Mouse (Mus musculus) right cerebral cortex, postnatal 36 days (tissue): Measurements from ENCODE around the gene Bfsp1.
A peak's percentile ranks its signal among the peaks of the same experiment; 100 is the strongest.

Source experiments
- DNase-seq, 2 experiments: peaks; one replicate each; pipeline ENCODE4 v3.0.0; 2022; ENCODE audit warnings: low spot score in 2 of 2, mixed read lengths in 1 of 2

Bfsp1 gene

DNA sequence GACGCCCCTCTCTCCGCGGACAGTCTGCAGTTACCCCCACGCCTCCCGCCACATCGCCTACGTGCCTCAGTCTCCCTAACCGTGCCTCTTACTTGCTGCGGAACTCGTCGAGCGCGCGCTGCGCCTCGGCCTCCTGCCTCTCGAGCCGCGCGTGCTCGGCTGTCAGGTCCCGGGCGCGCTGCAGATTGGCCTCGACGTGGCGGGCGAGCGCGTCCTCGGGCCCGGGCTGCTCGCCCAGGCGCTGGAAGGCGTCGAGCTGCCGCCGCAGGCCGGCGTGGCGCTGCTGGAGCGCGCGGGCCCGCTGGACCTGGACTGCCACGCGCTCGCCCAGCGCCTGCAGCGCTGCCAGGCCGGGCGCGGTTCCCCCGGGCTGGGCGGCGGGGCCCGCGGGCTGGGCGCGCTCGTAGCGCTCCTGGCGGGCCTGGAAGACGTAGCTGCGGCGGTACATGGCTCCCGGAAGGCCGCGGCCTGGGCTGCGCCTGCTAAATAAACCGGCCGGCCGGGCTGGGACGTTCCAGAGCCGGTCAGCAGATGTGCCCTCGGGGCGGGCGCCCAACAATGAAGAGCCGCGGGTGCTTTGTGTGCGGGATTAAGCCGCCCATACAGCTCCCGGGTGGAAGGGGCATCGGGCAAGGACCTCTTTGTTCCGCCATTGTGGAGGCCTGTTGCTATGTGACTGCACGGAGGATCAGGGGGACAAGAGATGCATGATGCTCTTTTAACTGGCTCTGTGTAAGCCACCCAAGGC, at the start of gene Bfsp1:
TSS of gene Bfsp1 (minus strand) at position 690 of the 748 bp plus-strand sequence.
- DNase-seq, result no peak

- no peak for DNase-seq
These were observed 49.2 kb upstream of the Bfsp1 start for GRCm38 (mm10) chr2:143912199-143912598.

GRCm38 (mm10) chr2:143909230-143909629, 46.3 kb upstream of the Bfsp1 start:
- no peak for DNase-seq

- no peak for DNase-seq
These were observed 41.9 kb upstream of the Bfsp1 start for GRCm38 (mm10) chr2:143904896-143905295.

DNA sequence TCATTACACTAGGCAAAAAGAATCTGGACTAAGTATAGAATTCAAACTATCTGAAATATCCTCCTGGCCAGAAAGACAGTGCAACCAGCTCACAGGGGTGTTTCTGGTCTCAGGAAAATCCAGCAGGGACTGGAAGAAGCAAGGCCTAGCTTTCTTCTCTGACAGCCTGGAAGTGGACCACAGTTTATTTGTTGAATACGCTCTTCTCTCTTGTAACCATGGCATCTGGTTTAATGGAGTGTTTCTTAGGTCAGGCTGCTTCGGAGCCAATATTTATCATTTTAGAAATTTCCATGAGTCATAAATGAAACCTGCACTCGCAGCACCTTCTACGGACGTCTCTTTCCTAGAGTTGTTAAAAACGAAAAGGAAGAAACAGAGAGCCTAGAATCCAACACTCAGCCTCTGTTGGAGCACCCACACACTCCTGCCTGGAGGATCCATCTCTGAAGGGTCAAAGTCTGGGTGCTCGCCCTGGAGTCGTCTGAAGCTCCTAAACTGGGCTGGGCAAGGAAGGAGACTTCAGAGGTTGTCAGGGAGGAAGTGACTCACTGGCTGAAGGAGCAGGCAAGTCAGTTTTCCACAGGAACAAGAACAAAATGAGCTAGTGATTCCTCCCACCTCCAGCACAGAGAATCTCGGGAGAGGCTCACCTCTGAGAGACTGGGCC, 40.5 kb upstream of the Bfsp1 start:
- DNase-seq, result no peak

- DNase-seq, result no peak
These were observed 37.9 kb upstream of the Bfsp1 start for GRCm38 (mm10) chr2:143900821-143901351.

DNA sequence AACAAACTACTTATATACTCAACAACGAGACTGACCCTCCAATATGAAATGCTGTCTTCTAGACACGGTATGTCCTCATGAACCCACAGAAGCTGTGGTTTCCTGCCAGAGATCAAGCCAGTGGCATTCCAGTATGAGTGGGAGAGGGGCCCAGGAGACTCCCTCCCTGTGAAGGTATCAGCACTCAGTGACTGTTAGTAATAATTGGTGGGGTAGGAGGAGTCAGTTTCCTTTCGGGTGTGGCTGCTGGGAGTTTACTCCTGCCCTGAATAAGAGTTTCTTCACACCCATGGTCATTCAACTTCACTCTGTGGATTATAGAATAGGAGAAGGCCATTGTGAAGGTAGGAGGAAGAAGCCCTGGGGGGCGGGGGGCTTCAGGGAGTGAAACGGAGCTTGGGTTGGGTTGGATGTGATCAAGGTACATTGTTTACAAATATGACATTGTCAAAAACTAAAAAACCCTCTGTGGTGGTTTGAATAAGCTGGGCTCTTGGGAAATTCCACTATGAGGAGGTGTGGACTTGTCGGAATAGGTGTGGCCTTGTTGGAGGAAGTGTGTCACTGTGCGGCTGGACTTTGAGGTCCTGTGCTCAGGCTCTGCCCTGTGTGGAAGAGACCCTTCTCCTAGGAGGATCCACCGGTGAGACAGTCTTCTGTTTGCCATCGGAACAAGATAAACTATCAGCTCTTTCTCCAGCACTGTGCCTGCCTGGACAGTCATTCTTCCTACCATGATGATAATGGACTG, 36.7 kb upstream of the Bfsp1 start:
- no peak for DNase-seq

DNA sequence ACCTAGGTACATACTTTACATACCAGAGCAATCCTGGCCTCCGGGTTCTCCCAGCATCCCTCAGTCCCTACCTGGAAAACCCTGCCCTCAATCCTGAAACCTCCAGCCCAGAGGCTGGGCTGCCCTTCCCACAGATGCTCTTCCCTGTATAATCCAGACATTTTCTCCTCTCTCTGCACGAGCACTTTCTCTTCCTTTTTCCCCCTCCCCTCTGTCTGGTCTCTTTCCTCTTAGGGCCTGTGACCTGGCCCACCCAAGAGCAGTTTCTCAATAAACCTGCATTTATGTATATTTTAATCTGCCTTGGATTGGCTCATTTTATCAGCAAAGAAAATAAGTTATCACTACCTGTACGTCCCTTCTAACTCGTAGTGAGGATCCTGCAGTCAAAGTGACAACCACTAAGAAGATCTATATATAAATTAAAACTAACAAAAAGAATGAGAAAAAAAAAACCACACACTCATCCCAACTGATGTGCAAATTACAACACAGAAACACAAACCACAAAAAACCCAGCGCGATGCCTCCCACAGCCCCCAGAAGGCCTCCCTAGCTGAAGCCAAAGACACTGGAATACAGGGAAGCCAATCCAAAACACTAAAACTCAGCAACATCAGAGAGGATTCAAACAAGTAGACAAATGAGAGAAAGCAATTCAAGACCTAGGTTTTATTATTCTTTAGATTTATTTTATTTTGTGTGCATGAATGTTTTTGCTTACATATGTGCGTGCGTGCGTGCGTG, 28.5 kb upstream of the Bfsp1 start:
- DNase-seq, result no peak

DNA sequence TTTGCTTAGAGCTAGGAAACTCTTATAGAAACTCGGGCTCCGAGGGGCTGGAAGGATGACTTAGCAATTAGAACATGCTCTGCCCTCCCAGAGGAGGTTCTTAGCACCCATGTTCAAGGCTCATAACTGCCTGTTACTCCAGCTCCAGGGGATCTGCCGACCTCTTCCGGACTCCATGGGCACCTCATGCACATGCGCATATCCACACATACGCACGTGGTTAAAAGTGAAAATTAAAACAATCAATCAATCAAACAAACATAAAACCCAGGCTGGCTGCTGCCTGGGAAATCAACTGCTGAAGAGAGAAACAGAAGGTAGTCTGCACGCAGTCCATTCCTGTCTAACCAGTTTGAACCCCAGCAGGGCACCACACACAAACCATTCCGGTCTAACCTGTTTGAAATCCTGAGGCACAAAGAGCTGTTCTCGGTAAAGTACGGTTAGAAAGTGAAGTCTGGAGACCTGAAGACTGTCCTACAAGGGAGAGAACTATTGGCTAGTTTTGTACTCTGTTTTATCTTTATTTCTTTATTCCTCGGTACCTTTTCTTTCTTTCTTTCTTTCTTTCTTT, 27.0 kb upstream of the Bfsp1 start:
- DNase-seq, result no peak

DNA sequence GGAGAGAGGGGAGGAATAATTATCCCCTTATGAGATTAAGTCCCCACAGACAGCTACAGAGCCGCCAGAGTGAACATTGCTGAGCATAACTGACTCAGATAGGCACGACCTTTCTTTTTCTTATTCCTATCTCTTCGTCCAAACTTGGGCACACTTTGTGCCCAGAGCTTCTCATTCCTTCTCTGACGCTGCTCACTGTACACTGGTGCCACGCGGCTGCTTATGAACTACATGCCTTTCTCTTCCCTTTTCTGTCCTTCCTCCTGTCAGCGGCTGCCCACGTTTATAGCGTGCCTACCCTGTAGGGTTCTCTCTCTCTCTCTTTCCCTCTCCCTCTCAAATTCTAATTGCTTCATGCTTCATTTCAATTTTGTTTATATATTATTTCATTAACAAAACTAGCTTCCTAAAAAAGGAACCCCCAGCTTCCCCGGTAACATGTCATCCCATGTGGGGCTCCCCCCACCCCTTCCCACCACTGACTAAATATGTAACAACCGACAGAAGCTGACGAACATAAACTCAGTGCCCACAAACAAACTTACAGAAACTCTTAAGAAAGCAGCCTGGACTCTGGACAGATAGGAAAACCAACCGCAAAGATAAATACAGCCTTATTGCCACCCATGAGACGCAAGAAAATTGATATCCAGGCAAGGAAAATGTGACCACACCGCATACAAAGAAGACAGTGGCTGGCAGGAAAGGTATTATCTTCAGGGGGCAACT, 26.3 kb upstream of the Bfsp1 start:
- no peak for DNase-seq

DNA sequence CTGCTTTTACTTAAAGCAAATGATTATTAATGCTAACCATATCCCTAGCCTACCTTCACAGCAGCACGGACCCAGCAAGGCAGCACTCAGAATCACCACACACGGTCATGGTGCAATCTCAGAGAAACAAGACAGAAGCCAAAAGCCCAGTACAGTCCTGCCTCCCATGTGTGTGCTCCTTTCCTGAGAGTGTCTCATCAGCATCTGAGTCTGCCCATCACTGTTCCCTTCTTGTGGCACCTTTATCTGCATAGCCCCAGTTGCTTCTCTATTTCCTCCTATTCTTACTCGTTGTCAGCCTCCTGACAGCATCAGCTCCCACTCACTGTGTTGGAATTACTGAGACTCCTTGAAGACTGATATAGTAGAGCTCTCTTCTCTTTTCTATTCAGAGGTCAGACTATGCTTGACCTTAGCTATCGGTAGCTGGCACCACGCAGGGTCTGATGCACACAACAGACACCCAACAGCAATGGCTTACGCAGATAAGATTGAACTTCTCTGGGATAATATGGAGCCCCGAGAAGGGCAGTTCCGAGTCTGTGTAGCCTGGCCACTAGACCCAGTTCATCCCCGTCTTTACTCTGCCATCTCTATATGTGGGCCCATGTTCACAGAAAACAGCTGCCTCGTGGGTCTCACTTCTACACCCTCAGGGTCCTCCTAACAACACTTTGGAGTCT, 19.8 kb upstream of the Bfsp1 start:
- DNase-seq, result no peak

GRCm38 (mm10) chr2:143882002-143882401, 19.0 kb upstream of the Bfsp1 start:
- peak; percentile 64 to 65 for DNase-seq

GRCm38 (mm10) chr2:143879311-143879710, 16.3 kb upstream of the Bfsp1 start:
- DNase-seq, result no peak

DNA sequence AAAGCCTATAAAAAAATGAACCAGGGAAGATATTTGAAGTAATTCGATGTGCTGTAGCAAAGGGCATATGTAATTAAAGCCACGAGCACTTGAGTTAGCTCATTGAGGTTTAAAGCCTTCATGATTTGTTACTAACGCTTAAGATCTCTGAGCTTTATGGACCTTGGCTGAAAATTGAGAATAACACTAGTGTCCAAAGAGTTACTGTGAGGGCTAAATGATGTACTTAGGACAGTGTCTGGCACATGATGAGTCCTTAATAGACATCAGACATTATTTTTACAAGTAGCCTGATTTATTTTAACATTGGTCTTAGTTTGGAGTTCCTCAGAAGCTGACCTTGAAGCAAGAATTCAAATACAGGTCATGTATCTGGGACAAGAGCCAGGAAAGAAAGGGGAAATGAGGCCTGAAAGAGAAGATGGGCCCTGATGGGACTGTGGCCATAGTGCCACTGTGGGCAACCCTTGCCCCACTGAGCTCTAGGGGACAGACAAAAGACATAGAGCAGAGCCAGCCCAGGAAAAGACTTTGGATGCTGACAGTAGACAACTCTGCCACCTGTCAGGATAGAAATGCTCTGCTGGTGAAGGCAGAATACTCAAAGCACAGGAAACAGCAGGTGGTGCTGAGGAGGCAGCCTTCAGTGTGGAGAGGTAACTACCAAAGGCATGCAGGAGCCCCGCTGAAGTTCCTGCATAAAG, 14.1 kb upstream of the Bfsp1 start:
- DNase-seq, result no peak

- DNase-seq, result no peak
These were observed 13.1 kb upstream of the Bfsp1 start for GRCm38 (mm10) chr2:143876026-143876425.

- DNase-seq, result no peak
These were observed 8.1 kb upstream of the Bfsp1 start for GRCm38 (mm10) chr2:143870936-143871688.

DNA sequence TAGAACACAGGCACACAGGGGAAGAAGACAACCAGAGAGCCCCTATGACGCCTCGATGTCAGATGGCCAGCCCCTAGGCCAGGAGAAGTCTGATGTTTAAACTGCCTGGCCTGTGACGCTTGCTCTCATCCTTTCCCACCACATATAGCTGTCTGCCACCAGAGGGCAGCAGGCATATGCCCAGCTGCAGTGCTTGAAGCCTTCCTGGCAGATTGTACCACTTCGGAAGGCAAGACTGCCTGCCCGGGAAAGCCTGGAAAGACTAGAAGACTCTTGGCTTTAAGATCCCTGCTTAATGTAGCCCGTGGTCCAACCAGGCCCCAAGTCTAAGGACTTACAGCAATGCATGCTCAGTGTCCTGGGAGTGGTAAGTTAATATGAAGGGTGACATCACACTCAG, 4.4 kb upstream of the Bfsp1 start:
- peak; percentile 61 to 73 for DNase-seq

GRCm38 (mm10) chr2:143864600-143864999, 1.6 kb upstream of the Bfsp1 start:
- no peak for DNase-seq

DNA sequence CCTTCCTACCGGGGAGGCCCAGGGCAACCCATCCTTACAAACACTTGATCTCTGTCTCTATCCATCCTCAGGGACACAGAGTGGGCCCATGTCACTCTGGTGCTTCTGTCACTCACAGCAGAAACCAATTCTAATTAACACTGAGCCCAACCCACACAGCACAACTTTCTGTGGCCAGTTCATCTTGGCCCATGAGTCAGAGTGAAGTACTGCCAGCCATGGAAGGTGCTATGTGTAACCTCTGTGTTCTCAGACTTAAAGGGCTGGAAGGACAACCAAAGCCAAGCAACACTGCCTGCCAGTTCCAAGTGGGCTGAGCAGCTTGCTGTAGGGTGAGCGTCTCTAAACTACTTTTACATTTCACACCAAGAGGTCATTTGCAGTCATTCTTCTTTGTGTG, 3.8 kb downstream of the Bfsp1 start:
- no peak for DNase-seq
